Mouse (Mus musculus) ES-Bruce4 (cell line): ENCODE results near the gene Galm. TPM values are rescaled to one million over a fixed set of nuclear protein-coding genes. Genes with fewer than 3 reads are reported as not detected.

Source experiments
- H3K27ac ChIP-seq: 2 replicates; pipeline ENCODE4 v1.5.1; 2012; ENCODE audit warnings: low read length, inconsistent platforms; ENCODE audit not compliant: insufficient read depth
- H3K27me3 ChIP-seq: 2 replicates; pipeline ENCODE4 v1.6.1; 2012; ENCODE audit warnings: mild to moderate bottlenecking, low read length, inconsistent platforms; ENCODE audit not compliant: control insufficient read depth, poor library complexity, insufficient read depth, severe bottlenecking
- H3K36me3 ChIP-seq: 2 replicates; pipeline ENCODE4 v1.6.1; 2012; ENCODE audit warnings: inconsistent platforms, mild to moderate bottlenecking, low read length, moderate library complexity; ENCODE audit not compliant: control insufficient read depth, poor library complexity, insufficient read depth, severe bottlenecking
- H3K4me1 ChIP-seq: one replicate; pipeline ENCODE4 v1.8.1; 2011; ENCODE audit warnings: low read length; ENCODE audit not compliant: control insufficient read depth, insufficient read depth
- H3K4me3 ChIP-seq: 2 replicates; pipeline ENCODE4 v1.5.1; 2011; ENCODE audit warnings: low read depth, mild to moderate bottlenecking, low read length
- H3K9ac ChIP-seq: 2 replicates; pipeline ENCODE4 v1.6.1; 2012; ENCODE audit warnings: low read depth, mild to moderate bottlenecking, inconsistent platforms; ENCODE audit not compliant: poor library complexity, severe bottlenecking
- H3K9me3 ChIP-seq: replicated peaks from 2 replicates; pipeline ENCODE4 v1.6.1; 2012; ENCODE audit warnings: mild to moderate bottlenecking, low read length, inconsistent platforms; ENCODE audit not compliant: control insufficient read depth, poor library complexity, insufficient read depth, severe bottlenecking
- CTCF ChIP-seq: IDR thresholded peaks from one replicate; pipeline ENCODE4 v1.8.1; 2011; ENCODE audit warnings: low read depth, low read length
- EP300 ChIP-seq: IDR thresholded peaks from 2 replicates; pipeline ENCODE4 v1.6.1; 2011; ENCODE audit warnings: low read depth, low read length; ENCODE audit not compliant: insufficient read depth
- POLR2A ChIP-seq: IDR thresholded peaks from one replicate; pipeline ENCODE4 v1.8.1; 2011; ENCODE audit warnings: low read length; ENCODE audit not compliant: insufficient read depth
- polyA plus RNA-seq: library from polyadenylated mRNA; stranded (reverse); fragments of >200 nt; gene quantifications from 2 replicates; pipeline ENCODE4 v1.2.4, GENCODE M21; 2011; ENCODE audit warnings: low read depth; ENCODE audit not compliant: missing spikeins, insufficient read depth, insufficient read length

Gene Galm
- polyA plus RNA-seq, 1 experiment = 15.1 TPM

DNA sequence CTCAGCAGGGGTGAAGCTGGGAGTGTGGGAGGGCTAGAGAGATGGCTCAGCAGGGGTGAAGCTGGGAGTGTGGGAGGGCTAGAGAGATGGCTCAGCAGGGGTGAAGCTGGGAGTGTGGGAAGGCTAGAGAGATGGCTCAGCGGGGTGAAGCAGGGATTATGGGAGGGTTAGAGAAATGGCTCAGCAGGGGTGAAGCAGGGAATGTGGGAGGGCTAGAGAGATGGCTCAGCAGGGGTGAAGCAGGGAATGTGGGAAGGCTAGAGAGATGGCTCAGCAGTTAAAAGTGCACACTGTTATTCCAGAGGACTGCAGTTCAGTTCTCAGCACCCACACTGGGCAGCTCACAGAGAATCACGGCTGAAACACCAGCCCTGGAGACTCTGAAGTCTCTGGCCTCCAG lies 26.4 kb downstream of the Galm start:
- Histone ChIP-seq H3K27me3 (no peaks in the 10 kb centered on the region), H3K36me3 (no peaks in the 10 kb centered on the region), H3K4me1 (no peaks in the 10 kb centered on the region), H3K9ac (no peak overlapping the region), H3K4me3 (no peak overlapping the region), H3K27ac (no peak overlapping the region), H3K9me3 (no peaks in the 10 kb centered on the region)
- no peak for TF ChIP-seq POLR2A
- 0 out of 2 replicates have a peak, but pooled peaks have one; percentile 18 for TF ChIP-seq EP300
- no peak for TF ChIP-seq CTCF

DNA sequence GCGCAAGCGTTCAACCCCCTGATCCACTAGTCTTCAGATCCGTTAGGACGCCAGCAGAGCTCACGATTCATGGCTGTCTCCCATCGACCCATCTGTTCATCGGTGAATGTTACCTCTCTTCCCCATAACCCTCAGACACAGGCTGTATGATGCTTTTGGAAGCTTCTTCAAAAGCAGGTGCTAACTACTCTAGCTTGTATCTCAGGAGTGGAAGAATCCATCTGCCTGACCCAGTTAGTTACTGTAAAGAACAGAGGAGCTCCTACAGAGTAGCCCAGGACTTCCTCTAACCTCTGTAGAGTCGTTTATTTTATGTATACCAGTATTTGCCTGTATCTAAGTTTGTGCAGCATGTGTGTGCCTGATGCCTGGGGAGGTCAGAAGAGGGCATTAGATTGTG lies 29.6 kb downstream of the Galm start:
- H3K36me3 ChIP-seq = no peaks in the 10 kb centered on the region
- no peaks in the 10 kb centered on the region for H3K9me3 ChIP-seq
- no peaks in the 10 kb centered on the region for H3K4me1 ChIP-seq
- H3K9ac ChIP-seq = no peak overlapping the region
- H3K4me3 ChIP-seq = no peak overlapping the region
- H3K27ac ChIP-seq = no peak overlapping the region
- no peaks in the 10 kb centered on the region for H3K27me3 ChIP-seq
- TF ChIP-seq CTCF (no peak), EP300 (no peak), POLR2A (no peak)

DNA sequence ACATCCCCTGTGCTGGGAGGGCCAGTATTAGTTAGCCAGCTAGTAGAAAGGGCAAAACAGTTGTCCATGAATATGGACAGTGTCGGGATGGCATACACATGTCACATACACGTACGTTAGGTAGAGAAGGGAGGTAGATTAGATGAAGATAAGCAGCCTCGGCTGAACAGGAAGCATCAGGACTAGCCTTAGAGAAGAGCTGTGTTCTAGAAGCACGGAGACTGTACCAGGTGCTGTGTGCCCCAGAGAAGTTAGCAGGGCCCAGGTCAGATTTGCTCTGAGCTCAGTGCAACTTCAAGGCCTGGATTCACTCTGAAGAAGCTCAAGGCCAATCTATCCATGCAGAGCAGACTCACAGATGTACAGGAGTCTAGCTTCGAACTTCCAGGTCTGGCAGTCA lies 30.2 kb downstream of the Galm start:
- Histone ChIP-seq H3K4me3 (no peak overlapping the region), H3K9me3 (no peaks in the 10 kb centered on the region), H3K4me1 (no peaks in the 10 kb centered on the region), H3K27ac (no peak overlapping the region), H3K9ac (no peak overlapping the region), H3K27me3 (no peaks in the 10 kb centered on the region), H3K36me3 (no peaks in the 10 kb centered on the region)
- no peak for TF ChIP-seq EP300

DNA sequence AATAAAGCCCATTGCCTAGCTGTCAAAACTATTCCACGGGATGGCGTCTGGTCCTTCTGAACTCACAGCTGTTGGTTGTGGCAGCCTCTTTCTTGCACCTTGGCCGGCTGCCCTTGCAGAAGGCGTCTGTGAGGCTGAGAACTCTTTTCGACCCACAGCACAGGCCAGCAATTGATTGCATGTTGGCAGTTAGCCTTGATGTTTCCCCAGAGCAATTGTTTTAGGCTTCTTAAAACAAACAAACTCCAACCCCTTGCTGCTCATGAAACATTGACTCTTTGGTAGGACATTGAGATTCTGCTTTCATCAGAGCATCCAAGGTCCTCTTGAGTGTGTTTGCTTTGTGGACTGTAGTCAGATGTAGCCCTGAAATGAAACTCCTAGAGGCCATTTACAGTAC lies 33.2 kb downstream of the Galm start:
- Histone ChIP-seq H3K27ac (no peak overlapping the region), H3K36me3 (no peaks in the 10 kb centered on the region), H3K4me3 (no peak overlapping the region), H3K27me3 (no peaks in the 10 kb centered on the region), H3K9ac (no peak overlapping the region), H3K4me1 (no peaks in the 10 kb centered on the region), H3K9me3 (no peaks in the 10 kb centered on the region)
- TF ChIP-seq POLR2A (no peak), EP300 (no peak), CTCF (no peak)

DNA sequence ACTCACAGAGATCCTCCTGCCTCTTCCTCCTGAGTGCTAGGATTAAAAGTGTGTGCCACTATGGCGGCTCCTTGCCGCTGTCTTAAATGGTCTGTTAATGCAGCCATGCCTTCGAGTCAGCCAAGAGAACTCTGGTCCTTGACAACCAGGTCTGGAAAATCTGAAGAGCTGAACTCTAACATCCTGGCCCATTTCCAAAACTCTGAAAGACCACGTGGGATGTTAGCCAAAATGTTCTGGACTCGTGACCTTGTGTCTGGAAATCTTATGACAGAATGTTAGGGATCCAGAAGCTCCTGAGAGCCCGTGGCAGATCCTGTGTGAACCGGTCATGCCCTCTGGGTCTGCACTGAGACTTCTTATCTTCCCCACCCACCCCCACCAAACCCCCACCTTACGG lies 36.7 kb downstream of the Galm start:
- no peaks in the 10 kb centered on the region for H3K9me3 ChIP-seq
- no peak overlapping the region for H3K4me3 ChIP-seq
- H3K36me3 ChIP-seq = no peaks in the 10 kb centered on the region
- TF ChIP-seq EP300 = no peak
- TF ChIP-seq POLR2A = no peak
- TF ChIP-seq CTCF = no peak
- no peak overlapping the region for H3K9ac ChIP-seq
- no peak overlapping the region for H3K27ac ChIP-seq
- H3K4me1 ChIP-seq = peaks cover 3% of the 10 kb centered on the region
- no peaks in the 10 kb centered on the region for H3K27me3 ChIP-seq

DNA sequence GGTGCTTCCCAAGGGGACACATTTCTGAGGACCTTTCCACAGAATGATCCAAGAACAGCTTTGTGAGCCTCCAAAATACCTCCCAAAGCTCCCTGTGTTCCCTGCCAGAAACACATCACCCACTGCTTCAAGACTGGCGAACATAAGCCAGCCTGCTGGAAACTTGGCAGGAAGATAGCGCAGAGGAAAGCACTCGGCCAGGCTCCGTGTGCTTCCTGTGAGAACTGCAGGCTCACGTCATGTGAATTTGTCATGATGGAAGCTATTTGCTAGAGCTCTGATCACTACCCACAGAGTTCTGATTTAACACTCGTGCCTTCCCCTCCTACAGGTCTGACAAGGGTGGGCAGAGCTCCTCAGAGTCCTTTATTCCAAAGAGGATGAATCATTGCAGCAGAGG lies 38.5 kb downstream of the Galm start:
- Histone ChIP-seq H3K4me1 (peaks cover 3% of the 10 kb centered on the region), H3K36me3 (no peaks in the 10 kb centered on the region), H3K27ac (no peak overlapping the region), H3K9ac (no peak overlapping the region), H3K27me3 (no peaks in the 10 kb centered on the region), H3K9me3 (no peaks in the 10 kb centered on the region), H3K4me3 (no peak overlapping the region)
- TF ChIP-seq EP300 (no peak), POLR2A (no peak), CTCF (no peak)
